Mouse (Mus musculus): Measurements from ENCODE around the gene Tmem72.

GRCm38 (mm10) chr6:116664830-116665229, 51.9 kb downstream of the Tmem72 start:
- TF ChIP-seq POLR2A (IDR thresholded peaks at IDR 0.05; ENCODE audit: low read depth, low read length) (no peak), CTCF (IDR thresholded peaks at IDR 0.05; ENCODE audit: borderline replicate concordance, insufficient read depth, low read length) (no peak)
